Mouse (Mus musculus): ENCODE measurements around the gene Tmem169.

GRCm38 (mm10) chr1:72242581-72243143, 41.5 kb upstream of the Tmem169 start:
- no peak for TF ChIP-seq CTCF (IDR thresholded peaks at IDR 0.05; ENCODE audit: extremely low read depth, insufficient read depth, low read length)
- TF ChIP-seq POLR2A (IDR thresholded peaks at IDR 0.05; ENCODE audit: extremely low read depth, insufficient read depth, low read length) = no peak
